Mouse (Mus musculus) yolk sac, embryonic 10.5 days (tissue): ENCODE measurements around the gene Defb20.
"Not testable (repeated sequence)": the region's sequence is repeated elsewhere in the genome, so short reads cannot be mapped to it uniquely, and the experiment has no call there.

Experiments used
- DNase-seq: peaks from one replicate; pipeline ENCODE4 v3.0.0-alpha.2; 2017; ENCODE audit warnings: low spot score

Defb20 gene

GRCm38 (mm10) chr2:152476763-152477162, at the start of gene Defb20:
Defb20 (plus strand) TSS chr2:152477063.
- DNase-seq = no peak

GRCm38 (mm10) chr2:152427493-152427892, 49.4 kb upstream of the Defb20 start:
- DNase-seq = peak; percentile 37

GRCm38 (mm10) chr2:152428481-152428880, 48.4 kb upstream of the Defb20 start:
- not testable (repeated sequence) for DNase-seq

DNA sequence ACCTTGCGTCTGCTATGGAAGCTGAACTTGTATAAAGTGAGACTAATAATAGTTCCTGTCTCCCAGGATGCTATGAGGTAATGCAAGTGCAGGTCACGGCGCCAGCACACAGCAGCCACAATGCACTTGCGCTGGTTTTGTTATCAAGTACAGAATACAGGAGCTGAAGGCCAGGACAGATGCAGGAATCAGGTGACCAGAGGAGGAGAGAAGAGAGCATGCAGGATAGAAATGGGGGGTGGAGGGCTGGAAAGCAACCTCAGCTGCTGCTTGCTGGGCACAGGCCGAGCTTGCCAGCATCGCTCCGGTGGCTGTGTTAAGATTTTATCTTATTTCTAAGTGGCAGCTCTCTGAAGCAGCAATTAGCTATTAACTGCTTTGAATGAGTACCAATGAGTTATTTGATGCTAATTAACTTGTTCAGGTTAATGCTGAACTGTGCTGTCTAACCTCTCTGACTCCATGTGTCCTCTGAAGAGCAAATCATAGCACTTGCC, 40.4 kb upstream of the Defb20 start:
- no peak for DNase-seq

DNA sequence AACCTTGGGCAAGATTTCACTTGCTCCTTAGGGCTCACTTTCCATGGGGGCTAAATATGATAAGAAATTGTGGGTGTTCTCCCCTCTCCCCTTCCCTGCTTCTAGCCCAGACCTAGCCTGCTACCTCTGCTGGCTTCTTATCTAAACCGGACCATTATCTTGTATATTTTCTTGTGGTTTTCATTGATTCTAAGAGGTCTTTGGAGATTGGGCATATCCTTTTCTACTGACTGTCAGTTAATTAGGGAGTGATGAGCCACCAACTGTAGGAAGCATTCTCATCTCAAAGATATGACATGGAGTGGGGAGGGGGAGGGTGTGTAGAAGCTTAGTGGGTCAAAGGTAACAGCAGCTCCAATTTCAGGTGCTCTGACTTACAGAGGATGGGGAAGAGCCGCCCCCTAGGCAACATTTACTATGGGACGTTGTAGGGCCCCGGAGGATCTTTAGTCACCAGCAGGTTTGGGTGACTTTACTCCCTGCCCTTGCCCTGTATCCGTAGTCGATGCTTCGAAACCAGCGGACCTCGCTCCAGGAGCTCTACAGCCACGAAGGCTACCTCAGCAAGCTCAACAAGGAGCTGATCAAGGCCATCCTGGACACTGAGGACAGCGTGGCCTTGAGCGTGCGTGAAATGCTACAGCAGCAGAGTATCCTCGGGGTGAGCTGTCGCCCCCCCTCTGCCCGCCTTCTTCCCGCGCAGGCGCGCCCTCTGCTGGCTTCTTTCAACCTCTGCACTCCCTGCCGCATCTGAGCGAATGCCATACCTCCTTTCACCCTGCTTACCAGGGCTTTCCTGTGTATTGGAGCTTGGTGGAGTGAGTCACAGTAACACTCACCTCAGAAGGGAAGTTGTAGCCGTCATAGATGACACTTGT, 39.6 kb upstream of the Defb20 start:
- peak; percentile 71 for DNase-seq

DNA sequence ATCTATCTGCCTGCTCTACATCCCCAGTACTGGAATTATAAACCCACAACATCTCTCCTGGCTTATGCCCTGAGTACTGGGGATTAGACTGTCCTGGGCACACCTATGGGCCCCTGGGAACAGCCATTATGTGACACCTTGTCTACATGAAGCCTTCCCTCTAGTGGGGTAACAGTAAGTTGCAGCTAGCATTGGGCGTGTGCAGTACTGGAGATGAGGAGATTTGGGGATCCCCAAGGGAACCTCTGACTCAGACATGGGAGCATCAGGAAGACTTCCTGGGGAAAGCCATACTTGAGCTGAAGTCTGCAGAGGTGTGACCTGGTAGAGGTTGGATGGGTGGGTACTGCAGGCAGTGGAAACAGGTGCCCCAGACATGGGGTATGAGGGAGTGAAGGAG, 37.9 kb upstream of the Defb20 start:
- no peak for DNase-seq

DNA sequence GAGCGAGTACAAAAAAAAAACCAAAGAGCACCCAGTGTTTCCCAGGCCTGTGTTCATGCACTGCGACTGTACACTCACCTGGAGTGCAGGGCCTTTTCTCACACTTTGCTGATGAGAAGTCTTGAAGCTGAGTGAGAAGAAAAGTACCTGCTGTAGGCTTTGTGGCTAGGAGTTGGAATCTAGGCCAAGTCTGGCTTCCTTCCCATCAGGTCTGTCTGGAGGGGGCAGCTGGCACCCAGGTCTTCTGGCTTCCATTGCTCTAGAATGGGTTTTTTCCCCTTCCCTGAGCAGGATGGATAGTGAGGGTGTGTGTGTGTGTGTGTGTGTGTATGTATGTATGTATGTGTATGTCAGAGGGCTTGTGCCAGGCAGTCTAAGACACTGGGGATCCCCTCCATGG, 37.0 kb upstream of the Defb20 start:
- no peak for DNase-seq

DNA sequence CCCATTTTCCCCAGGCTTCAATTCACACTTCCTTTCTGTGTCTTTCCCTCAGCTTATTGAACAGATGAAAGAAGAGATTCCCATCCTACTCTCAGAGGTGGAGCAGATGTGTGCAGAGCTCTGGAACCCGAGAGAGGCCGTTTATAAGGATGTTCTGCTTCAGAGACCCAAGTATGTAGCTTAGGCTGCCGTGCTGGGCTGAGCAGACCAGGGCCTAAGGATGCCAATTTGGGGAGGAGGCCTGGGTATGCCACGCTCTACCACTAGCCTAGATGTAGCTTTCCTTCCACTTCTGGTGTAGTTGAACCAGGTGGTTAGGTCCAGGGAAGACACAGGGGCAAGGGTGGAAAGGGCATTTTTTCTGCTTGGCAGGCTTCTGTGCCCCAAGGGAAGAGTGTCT, 34.5 kb upstream of the Defb20 start:
- DNase-seq = no peak

- DNase-seq = no peak
These were observed 33.6 kb upstream of the Defb20 start for GRCm38 (mm10) chr2:152443281-152443680.

DNA sequence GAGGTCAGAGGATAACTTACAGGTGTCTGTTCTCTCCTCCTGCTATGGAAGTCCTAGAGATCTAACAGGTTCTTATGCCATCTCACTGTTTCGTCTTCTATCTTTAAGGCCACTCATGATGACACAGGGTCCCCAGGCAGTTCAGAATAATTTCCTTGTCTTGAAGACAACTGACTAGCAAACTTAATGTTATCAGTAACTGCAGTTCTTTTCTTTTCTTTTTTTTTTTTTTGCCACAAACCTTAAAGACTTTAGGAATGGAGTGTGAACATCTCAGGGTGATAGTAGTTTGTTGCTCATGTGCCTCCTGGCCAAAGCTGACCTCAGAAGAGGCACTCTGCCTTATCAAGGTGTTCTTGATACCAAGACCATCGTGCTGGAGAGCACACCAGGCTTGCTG, 30.2 kb upstream of the Defb20 start:
- no peak for DNase-seq

GRCm38 (mm10) chr2:152447461-152447860, 29.4 kb upstream of the Defb20 start:
- DNase-seq = no peak

- peak; percentile 18 for DNase-seq
These were observed 26.6 kb upstream of the Defb20 start for GRCm38 (mm10) chr2:152450241-152450640.

DNA sequence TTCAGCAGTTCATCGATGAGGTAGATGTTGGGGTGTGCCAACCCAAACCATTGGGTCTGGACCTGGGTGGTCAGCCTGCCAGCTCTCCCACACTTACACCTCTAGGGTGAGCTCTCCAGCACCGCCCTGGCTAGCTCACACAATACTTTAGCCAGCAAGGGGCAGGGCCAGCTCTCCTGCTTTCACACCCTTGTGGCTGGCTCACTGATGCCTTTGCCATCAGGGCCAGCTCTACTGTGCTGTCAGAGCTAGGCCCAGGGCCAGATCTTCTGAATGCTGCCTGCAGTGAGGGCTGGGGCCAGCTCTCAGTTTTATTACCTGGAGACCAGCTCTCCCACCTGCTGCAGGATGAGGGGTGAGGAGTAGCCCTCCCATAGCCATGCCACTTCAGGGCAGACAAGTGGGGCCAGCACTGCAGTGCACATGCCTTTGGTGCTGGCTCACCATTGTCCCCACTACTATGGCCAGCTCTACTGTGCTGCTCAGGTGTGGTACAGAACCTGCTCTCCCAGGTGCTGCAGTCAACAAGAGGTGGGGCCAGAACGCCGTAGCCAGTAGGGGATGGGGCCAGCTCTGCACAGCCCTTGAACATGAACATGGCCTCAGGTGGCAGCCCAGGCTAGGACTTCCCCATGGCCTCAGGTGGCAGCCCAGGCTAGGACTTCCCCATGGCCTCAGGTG, 24.6 kb upstream of the Defb20 start:
- DNase-seq = no peak

- no peak for DNase-seq
These were observed 17.6 kb upstream of the Defb20 start for GRCm38 (mm10) chr2:152459241-152459640.

- DNase-seq = no peak
These were observed 12.2 kb upstream of the Defb20 start, which contains the start of gene Defb23 for GRCm38 (mm10) chr2:152464570-152465150. Defb23 (minus strand) TSS chr2:152464620.

DNA sequence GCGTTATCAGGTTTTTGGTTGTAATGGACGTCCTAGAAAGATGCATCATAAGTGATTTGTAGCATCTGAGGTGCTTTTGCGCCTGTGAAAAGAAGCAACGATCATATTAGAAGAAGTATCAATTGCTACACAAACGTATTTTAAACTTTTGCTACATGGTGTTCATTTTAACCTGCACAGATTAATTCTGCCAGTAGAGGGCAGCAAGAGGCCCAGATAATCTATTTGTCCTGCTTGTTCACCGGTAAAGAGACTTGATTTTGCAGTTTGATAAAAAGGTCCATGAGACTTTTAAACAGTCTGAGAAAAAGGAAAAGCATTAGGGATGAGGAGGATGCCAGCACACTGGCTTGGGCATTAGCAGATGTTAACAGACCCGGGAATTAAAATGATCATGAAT, 5.9 kb upstream of the Defb20 start:
- DNase-seq = peak; percentile 7

GRCm38 (mm10) chr2:152472434-152472833, 4.4 kb upstream of the Defb20 start:
- DNase-seq = no peak

GRCm38 (mm10) chr2:152480881-152481280, 4.0 kb downstream of the Defb20 start:
- DNase-seq = no peak

DNA sequence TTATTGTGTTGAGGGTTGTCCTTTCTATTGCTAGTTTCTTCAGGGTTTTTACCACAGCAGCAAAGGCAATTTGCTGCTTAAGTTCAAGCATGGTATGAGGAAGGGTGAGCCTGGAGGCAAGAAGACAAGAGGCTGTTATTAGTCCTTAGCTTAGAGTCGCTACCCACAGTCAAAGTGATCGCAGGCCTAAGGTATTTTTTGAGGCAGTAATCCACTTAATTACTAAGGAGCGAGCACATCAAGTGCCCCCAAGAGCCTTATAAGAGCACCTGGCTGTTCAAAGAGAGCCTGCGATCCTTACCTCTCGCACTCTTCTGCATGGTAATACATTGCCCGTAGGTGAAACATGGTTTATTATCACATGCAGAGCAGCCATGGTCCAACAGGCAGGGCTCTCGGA, 4.9 kb downstream of the Defb20 start:
- no peak for DNase-seq

GRCm38 (mm10) chr2:152487024-152487423, 10.2 kb downstream of the Defb20 start:
- DNase-seq = no peak

GRCm38 (mm10) chr2:152490038-152490437, 13.2 kb downstream of the Defb20 start, which contains the start of gene Defb22:
Defb22 (minus strand) TSS chr2:152490138.
- DNase-seq = no peak

GRCm38 (mm10) chr2:152493151-152493550, 16.3 kb downstream of the Defb20 start:
- DNase-seq = no peak

DNA sequence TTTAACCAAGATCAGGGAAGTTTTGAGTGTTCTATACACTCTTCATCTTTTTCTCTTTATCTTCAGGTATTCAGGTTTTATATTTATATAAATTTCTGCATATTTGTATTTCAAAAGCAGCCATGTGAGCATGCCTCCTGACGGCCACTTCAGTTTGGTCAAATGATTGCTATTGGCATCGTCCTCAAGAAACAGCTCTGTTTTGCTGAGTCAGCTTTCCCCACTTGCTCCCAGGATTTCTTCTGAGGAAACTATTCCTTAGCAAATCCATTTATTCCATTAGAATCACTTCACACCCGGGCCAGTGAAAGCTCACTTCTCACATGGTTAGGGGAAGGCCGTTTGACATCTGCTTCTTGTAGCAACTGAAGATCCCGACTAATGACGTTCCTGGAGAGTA, 21.2 kb downstream of the Defb20 start:
- DNase-seq = no peak
